Comparison of ENCODE assay signal across 17 mouse cellular contexts in the genomic region with DNA sequence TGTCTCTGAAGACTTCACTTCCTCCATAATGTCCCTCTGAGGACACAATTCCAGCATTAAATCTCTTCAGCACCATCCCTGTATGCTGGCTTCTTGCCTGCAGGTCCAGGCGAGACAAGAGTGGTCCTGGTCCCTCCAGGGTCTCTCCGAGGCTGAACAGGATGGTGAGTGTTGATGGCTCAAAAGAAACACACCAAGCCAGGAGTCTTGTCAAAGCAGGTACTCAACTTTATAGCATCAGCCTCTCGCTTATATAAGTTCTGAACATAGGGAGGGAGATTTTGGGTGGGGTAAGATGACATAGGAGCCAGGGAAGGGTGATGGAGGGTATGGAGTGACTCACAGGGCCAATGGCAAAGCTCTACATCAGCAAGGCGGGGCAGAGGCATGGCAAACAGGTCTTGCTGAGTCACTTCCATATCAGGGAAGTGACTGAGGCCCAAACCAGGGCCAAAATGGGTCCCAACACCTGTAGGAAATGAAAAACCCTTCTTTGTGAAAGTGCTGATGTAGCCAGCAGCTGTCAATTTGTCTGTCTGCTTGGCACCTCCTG.
"Had no signal": no experiment of that assay in that cellular context is flagged by ENCODE, and none has a peak within 500 bp of the region (broad histone marks: within the 10 kb centered on the region; RNA-seq: fewer than 3 reads in every experiment).

No protein-coding gene starts in this region.

- H3K36me3 ChIP-seq: liver, embryonic 13.5 days; liver, embryonic 15.5 days; lung, embryonic 15.5 days; midbrain, embryonic 13.5 days; midbrain, embryonic 15.5 days; neural tube, embryonic 12.5 days; stomach, embryonic 15.5 days had no signal

- H3K9ac ChIP-seq: liver, embryonic 13.5 days; liver, embryonic 15.5 days; liver, postnatal 0 days; lung, embryonic 15.5 days; midbrain, embryonic 13.5 days; midbrain, embryonic 15.5 days; neural tube, embryonic 12.5 days; stomach, embryonic 15.5 days had no signal

- H3K4me1 ChIP-seq: liver, embryonic 13.5 days; liver, embryonic 15.5 days; megakaryocyte, embryonic 14.5 days had no signal

- H3K27me3 ChIP-seq: liver, embryonic 13.5 days; liver, embryonic 15.5 days; lung, embryonic 15.5 days; megakaryocyte, embryonic 14.5 days; midbrain, embryonic 13.5 days; midbrain, embryonic 15.5 days; neural tube, embryonic 12.5 days; stomach, embryonic 15.5 days had no signal

- H3K9me3 ChIP-seq: liver, embryonic 13.5 days; liver, embryonic 15.5 days; lung, embryonic 15.5 days; midbrain, embryonic 13.5 days; midbrain, embryonic 15.5 days; neural tube, embryonic 12.5 days; stomach, embryonic 15.5 days had no signal

- H3K27ac ChIP-seq: liver, embryonic 13.5 days; liver, embryonic 15.5 days; lung, embryonic 15.5 days; macrophage; midbrain, embryonic 13.5 days; midbrain, embryonic 15.5 days; neural tube, embryonic 12.5 days; stomach, embryonic 15.5 days had no signal

- ATAC-seq: liver, postnatal 0 days; lung, postnatal 0 days; midbrain, embryonic 13.5 days had no signal

- H3K4me3 ChIP-seq: liver, embryonic 13.5 days; liver, embryonic 15.5 days; lung, embryonic 15.5 days; megakaryocyte, embryonic 14.5 days; midbrain, embryonic 13.5 days; midbrain, embryonic 15.5 days; neural tube, embryonic 12.5 days; stomach, embryonic 15.5 days had no signal

- H3K4me2 ChIP-seq: liver, embryonic 11.5 days; liver, embryonic 13.5 days; liver, embryonic 15.5 days; lung, embryonic 15.5 days; midbrain, embryonic 13.5 days; midbrain, embryonic 15.5 days; neural tube, embryonic 12.5 days; stomach, embryonic 15.5 days had no signal

- DNase-seq: liver, embryonic 13.5 days; liver, postnatal 0 days; lung, adult 2 months; lung, postnatal 14 days; lung, postnatal 36 days; right cerebral cortex, postnatal 14 days; thymus, adult 2 months had no signal
